Mouse (Mus musculus): ENCODE data around the gene Myg1. TPM values are rescaled to one million over a fixed set of nuclear protein-coding genes. Genes with fewer than 3 reads are reported as not detected.

Myg1 gene
- polyA plus RNA-seq (2015; fragmentation: Illumina TruSeq; extraction: RNeasy Lipid Tissue Mini Kit (QIAGEN cat#74804); ENCODE audit: insufficient read depth, low read depth, low replicate concordance): 24.2 TPM

DNA sequence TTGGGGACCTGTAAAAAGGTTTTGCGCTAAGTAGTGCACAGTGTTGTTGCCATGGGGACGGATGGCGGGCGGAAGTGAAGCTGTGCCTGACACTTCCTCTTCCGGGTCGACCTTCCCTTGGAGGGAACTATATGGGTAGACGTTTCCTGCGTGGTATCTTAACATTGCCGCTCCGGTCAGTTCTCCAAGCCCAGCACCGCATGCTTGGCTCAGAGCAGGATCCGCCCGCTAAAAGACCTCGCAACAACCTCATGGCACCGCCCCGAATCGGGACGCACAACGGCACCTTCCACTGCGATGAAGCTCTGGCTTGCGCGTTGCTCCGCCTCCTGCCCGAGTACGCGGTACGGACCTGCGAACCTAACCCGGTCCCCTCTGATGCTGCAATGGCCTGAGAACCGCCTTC lies at the start of gene Myg1:
Gene Myg1, plus strand, starts transcription at position 100 of the 406 bp plus-strand sequence.

DNA sequence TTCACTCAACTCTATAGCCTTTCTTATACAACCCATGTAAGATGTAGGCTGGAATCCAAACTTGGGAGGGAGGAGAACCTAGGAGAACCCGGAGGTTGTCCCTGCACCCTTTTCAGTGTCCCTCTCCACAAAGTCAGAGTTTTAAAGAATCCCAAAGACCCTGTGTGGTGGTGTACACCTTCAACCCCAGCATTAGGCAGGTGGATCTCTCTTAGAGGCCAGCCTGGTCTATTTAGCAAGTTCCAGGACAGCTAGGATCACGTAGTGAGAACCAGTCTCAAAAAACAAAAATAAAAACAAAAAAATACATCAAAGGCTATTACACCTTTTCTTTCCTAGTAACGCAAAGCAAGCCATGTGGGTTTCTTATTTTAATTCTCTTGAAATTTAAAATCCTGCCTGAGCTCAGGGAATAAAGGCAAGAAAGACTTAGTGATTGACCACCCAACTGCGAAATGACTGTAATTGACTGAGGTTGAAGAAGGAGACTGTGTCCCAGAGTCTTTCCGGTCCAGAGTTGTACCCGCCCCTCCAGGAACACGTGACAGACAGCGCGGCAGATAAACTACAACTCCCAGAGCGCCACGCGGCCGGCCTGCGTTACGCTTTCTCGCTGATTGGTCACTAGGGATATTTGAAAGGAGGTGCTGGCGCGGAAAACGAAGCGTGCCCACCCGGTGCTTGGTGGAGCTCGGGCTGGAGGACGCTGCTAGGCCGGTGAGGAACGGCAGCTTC lies 35.7 kb upstream of the Myg1 start, which contains the start of gene Espl1:
Gene Espl1, plus strand, starts transcription at position 634 of the 735 bp plus-strand sequence.

DNA sequence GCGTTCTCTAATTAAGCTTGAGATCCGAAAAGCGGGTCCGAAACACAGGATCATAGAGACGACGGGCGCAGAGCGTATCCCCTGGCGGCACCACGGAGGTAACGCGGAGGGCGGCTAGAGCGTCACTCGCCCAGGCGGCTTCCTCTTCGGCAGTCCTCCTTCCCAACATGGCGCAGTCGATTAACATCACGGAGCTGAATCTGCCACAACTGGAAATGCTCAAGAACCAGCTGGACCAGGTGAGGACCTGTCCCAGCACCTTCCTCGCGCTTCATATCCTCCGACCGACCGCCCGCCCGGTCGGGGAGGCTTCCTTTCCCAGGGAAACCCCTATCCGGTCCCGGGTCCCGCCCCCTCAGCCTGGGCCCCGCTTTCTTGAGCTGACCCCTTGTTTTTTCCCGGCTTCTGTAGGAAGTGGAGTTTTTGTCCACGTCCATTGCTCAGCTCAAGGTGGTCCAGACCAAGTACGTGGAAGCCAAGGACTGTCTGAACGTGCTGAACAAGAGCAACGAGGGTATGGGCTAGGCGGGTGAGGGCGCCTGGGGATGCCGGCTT lies 5.4 kb upstream of the Myg1 start, which contains the start of gene Pfdn5:
Gene Pfdn5, plus strand, starts transcription at position 95 of the 555 bp plus-strand sequence.

DNA sequence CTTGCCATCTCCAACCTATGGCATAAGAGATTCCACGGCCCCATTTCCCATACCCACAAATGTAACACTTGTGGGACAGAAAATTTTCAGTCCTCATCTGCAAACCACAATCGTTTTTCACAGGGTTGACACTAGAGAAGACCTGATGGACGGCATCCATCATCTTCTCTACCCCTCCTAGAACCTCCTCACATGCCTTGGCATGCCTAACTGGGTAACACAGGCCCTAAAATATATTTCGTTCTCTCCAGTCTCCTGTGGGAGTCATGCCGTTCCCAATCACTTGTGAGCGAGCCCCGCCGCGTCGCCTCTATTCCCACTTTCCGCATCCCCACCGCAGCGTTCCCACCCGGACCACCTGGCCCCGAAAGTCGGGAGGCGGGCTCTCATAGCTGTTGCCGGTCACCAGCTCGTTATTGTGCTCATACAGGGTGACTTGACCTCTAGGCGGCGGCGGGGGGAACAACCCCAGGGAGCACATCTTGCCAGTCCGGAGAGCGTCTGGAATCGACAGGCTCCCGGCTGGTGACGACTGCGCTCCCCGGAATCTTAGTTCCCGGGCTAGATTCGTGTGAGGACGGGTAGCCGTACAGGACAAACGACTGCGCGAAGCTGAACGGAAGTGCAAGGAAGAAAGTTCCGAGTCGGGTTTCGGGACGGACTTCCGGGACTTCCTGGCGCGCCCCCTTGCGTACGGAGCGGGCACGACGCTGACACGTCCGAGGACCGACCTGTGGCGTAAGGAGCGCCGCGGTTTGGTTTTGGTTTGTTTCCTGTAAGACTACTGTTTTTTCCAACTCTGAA lies 18.8 kb downstream of the Myg1 start, which contains the start of gene Aaas:
Gene Aaas, minus strand, starts transcription at position 634 of the 804 bp plus-strand sequence.

DNA sequence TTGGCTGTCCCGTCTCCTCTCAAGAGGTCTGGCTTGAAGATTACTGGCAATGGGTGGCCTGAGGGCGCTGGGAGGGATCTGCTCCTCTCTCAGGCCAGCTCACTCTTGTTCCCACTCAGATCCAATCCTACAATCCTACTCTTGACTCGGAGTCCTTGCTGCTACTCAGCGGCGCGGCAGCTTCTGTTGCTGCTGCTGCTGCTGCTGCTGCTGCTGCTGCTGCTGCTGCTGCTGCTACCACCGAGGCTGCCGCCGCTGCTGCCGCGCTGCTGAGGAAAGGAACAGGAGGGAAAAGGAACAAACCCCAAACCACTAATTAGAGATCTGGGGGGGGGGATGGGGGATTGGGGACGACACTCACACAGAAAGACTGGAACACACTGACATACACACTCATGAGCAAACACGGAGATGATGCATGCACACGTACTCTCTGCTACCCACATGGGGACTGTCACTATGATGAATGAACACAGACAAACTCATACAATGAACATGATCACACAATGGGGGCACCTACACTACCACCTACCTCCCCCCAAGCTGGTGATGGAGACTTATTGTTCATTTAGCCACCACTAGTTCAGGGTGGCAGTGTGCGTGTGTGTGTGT lies 35.3 kb downstream of the Myg1 start, which contains the start of gene Sp7:
Gene Sp7, minus strand, starts transcription at position 450 of the 612 bp plus-strand sequence.

Other genes with a start within 250 kb of the Myg1 start
- gene Tns2, start 231.3 kb upstream of the Myg1 start, polyA plus RNA-seq (2015; fragmentation: Illumina TruSeq; extraction: RNeasy Lipid Tissue Mini Kit (QIAGEN cat#74804); ENCODE audit: insufficient read depth, low read depth, low replicate concordance): 62.5 TPM
- 11.0 TPM for gene Spryd3, start 195.5 kb upstream of the Myg1 start, polyA plus RNA-seq (2015; fragmentation: Illumina TruSeq; extraction: RNeasy Lipid Tissue Mini Kit (QIAGEN cat#74804); ENCODE audit: insufficient read depth, low read depth, low replicate concordance)
- 136 TPM for gene Igfbp6, start 187.3 kb upstream of the Myg1 start, polyA plus RNA-seq (2015; fragmentation: Illumina TruSeq; extraction: RNeasy Lipid Tissue Mini Kit (QIAGEN cat#74804); ENCODE audit: insufficient read depth, low read depth, low replicate concordance)
- gene Soat2, start 181.2 kb upstream of the Myg1 start, polyA plus RNA-seq (2015; fragmentation: Illumina TruSeq; extraction: RNeasy Lipid Tissue Mini Kit (QIAGEN cat#74804); ENCODE audit: insufficient read depth, low read depth, low replicate concordance): 0.98 TPM
- gene Zfp740, start 128.5 kb upstream of the Myg1 start, polyA plus RNA-seq (2015; fragmentation: Illumina TruSeq; extraction: RNeasy Lipid Tissue Mini Kit (QIAGEN cat#74804); ENCODE audit: insufficient read depth, low read depth, low replicate concordance): 19.2 TPM
- gene Csad, start 127.0 kb upstream of the Myg1 start, polyA plus RNA-seq (2015; fragmentation: Illumina TruSeq; extraction: RNeasy Lipid Tissue Mini Kit (QIAGEN cat#74804); ENCODE audit: insufficient read depth, low read depth, low replicate concordance): 14.2 TPM
- gene Itgb7, start 99.8 kb upstream of the Myg1 start, polyA plus RNA-seq (2015; fragmentation: Illumina TruSeq; extraction: RNeasy Lipid Tissue Mini Kit (QIAGEN cat#74804); ENCODE audit: insufficient read depth, low read depth, low replicate concordance): 2.8 TPM
- 13.8 TPM for gene Rarg, start 74.2 kb upstream of the Myg1 start, polyA plus RNA-seq (2015; fragmentation: Illumina TruSeq; extraction: RNeasy Lipid Tissue Mini Kit (QIAGEN cat#74804); ENCODE audit: insufficient read depth, low read depth, low replicate concordance)
- gene Gm9918, start 61.1 kb upstream of the Myg1 start, polyA plus RNA-seq (2015; fragmentation: Illumina TruSeq; extraction: RNeasy Lipid Tissue Mini Kit (QIAGEN cat#74804); ENCODE audit: insufficient read depth, low read depth, low replicate concordance): not detected
- gene Mfsd5, start 52.3 kb upstream of the Myg1 start, polyA plus RNA-seq (2015; fragmentation: Illumina TruSeq; extraction: RNeasy Lipid Tissue Mini Kit (QIAGEN cat#74804); ENCODE audit: insufficient read depth, low read depth, low replicate concordance): 8.9 TPM
- 1.5 TPM for gene Espl1, start 35.4 kb upstream of the Myg1 start, polyA plus RNA-seq (2015; fragmentation: Illumina TruSeq; extraction: RNeasy Lipid Tissue Mini Kit (QIAGEN cat#74804); ENCODE audit: insufficient read depth, low read depth, low replicate concordance)
- gene Pfdn5, start 5.6 kb upstream of the Myg1 start, polyA plus RNA-seq (2015; fragmentation: Illumina TruSeq; extraction: RNeasy Lipid Tissue Mini Kit (QIAGEN cat#74804); ENCODE audit: insufficient read depth, low read depth, low replicate concordance): 82.8 TPM
- 18.0 TPM for gene Aaas, start 19.1 kb downstream of the Myg1 start, polyA plus RNA-seq (2015; fragmentation: Illumina TruSeq; extraction: RNeasy Lipid Tissue Mini Kit (QIAGEN cat#74804); ENCODE audit: insufficient read depth, low read depth, low replicate concordance)
- 0.26 TPM for gene Sp7, start 35.5 kb downstream of the Myg1 start, polyA plus RNA-seq (2015; fragmentation: Illumina TruSeq; extraction: RNeasy Lipid Tissue Mini Kit (QIAGEN cat#74804); ENCODE audit: insufficient read depth, low read depth, low replicate concordance)
- 6.9 TPM for gene Sp1, start 74.4 kb downstream of the Myg1 start, polyA plus RNA-seq (2015; fragmentation: Illumina TruSeq; extraction: RNeasy Lipid Tissue Mini Kit (QIAGEN cat#74804); ENCODE audit: insufficient read depth, low read depth, low replicate concordance)
- gene Amhr2, start 113.7 kb downstream of the Myg1 start, polyA plus RNA-seq (2015; fragmentation: Illumina TruSeq; extraction: RNeasy Lipid Tissue Mini Kit (QIAGEN cat#74804); ENCODE audit: insufficient read depth, low read depth, low replicate concordance): 1.3 TPM
- gene Prr13, start 127.3 kb downstream of the Myg1 start, polyA plus RNA-seq (2015; fragmentation: Illumina TruSeq; extraction: RNeasy Lipid Tissue Mini Kit (QIAGEN cat#74804); ENCODE audit: insufficient read depth, low read depth, low replicate concordance): 31.0 TPM
- gene Pcbp2, start 138.8 kb downstream of the Myg1 start, polyA plus RNA-seq (2015; fragmentation: Illumina TruSeq; extraction: RNeasy Lipid Tissue Mini Kit (QIAGEN cat#74804); ENCODE audit: insufficient read depth, low read depth, low replicate concordance): 149 TPM
- not detected for gene Gm10337, start 172.0 kb downstream of the Myg1 start, polyA plus RNA-seq (2015; fragmentation: Illumina TruSeq; extraction: RNeasy Lipid Tissue Mini Kit (QIAGEN cat#74804); ENCODE audit: insufficient read depth, low read depth, low replicate concordance)
- 5.1 TPM for gene Map3k12, start 185.4 kb downstream of the Myg1 start, polyA plus RNA-seq (2015; fragmentation: Illumina TruSeq; extraction: RNeasy Lipid Tissue Mini Kit (QIAGEN cat#74804); ENCODE audit: insufficient read depth, low read depth, low replicate concordance)
- gene Tarbp2, start 186.5 kb downstream of the Myg1 start, polyA plus RNA-seq (2015; fragmentation: Illumina TruSeq; extraction: RNeasy Lipid Tissue Mini Kit (QIAGEN cat#74804); ENCODE audit: insufficient read depth, low read depth, low replicate concordance): 11.7 TPM
- 7.2 TPM for gene Npff, start 193.2 kb downstream of the Myg1 start, polyA plus RNA-seq (2015; fragmentation: Illumina TruSeq; extraction: RNeasy Lipid Tissue Mini Kit (QIAGEN cat#74804); ENCODE audit: insufficient read depth, low read depth, low replicate concordance)

All from pancreas, adult 10 weeks (tissue).